In the genomic region with DNA sequence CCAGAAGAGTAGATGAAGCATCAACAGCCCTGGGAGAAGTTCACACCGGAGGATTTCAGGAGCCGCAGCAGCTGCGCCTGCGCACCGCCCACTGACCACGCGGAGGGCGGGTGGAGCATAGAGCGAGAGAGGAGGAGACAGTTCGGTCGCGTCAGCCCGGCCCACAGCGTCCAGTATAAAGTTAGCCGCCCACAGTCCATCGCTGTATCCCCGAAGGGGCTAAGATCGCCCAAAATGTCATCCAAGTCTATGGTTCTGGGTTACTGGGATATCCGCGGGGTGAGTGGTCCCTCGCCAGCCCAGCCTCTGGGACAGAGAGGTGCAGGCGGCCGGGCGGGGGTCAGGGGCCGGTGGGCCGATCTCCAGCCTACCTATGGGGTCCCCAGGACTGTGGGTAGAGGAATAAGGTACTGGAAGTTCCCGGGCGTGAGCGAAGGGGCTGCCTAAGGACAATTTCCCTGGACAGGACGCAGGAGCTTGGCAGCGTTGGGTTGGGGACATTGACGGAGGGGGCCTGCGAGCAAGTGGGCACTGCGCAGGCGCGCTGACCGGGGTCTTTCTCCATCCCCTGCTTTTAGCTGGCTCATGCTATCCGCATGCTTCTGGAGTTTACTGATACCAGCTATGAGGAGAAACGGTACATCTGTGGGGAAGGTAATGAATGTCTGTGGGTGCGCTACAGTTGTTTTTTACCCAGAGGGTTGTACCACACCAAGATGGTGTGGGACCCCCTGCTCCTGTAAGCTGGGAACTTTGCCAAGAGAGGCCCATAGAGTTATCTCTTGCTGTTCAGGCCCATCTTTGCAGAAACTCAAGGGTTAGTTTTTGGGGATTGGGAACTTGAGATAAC, we compare ENCODE assay signal across 8 mouse cellular contexts. TPM values are rescaled to one million over a fixed set of nuclear protein-coding genes. Genes with fewer than 3 reads are reported as not detected.
A peak's percentile ranks its signal among the peaks of the same experiment; 100 is the strongest.
DNase-seq lines count a peak whose midpoint lies in the region; ATAC-seq lines count a peak whose summit lies in the region.

A gene (plus strand): TSS at position 102 of the 850 bp plus-strand sequence.

- peak; percentile 84 for ATAC-seq in common myeloid progenitor, adult 5-6 weeks (replicated peaks; ENCODE audit: low read depth, poor library complexity, severe bottlenecking)
- ATAC-seq in hindbrain, embryonic 14.5 days (ENCODE audit: low FRiP score), result peak; percentile 94

- peak within 1 kb of the TSS; percentile 70 for H3K4me3 ChIP-seq in hindbrain, embryonic 14.5 days (replicated peaks; ENCODE audit: low read length)

- WGBS in hindbrain, embryonic 14.5 days, result 8% methylated on average over 40 of the region's 40 CpGs

- no peaks in the 10 kb centered on the region for H3K9me3 ChIP-seq in hindbrain, embryonic 14.5 days (ENCODE audit: control insufficient read depth, low read length)

- peaks cover 13% of the 10 kb centered on the region for H3K36me3 ChIP-seq in hindbrain, embryonic 14.5 days (replicated peaks; ENCODE audit: control insufficient read depth, insufficient read depth)

- H3K4me2 ChIP-seq in hindbrain, embryonic 14.5 days (replicated peaks), result peak within 1 kb of the TSS; percentile 81

- H3K27ac ChIP-seq in hindbrain, embryonic 14.5 days, result peak within 1 kb of the TSS; percentile 77

- DNase-seq in adrenal gland, adult (ENCODE audit: inconsistent age in 2 of 2, low spot score in 1 of 2), result peak; percentile 90 to 93
- DNase-seq in gastrocnemius, adult 18-20 months (ENCODE audit: low spot score), result peak; percentile 83
- peak; percentile 80 for DNase-seq in hindbrain, embryonic 14.5 days (ENCODE audit: low spot score)
- DNase-seq in layer of hippocampus, postnatal 25 days (ENCODE audit: extremely low spot score in 1 of 2, low spot score in 1 of 2), result peak; percentile 78 to 79
- DNase-seq in lung, postnatal 10 days, result peak; percentile 91
- DNase-seq in ovary, postnatal 36 days (ENCODE audit: low spot score), result peak; percentile 86
- peak; percentile 52 to 78 for DNase-seq in urinary bladder, adult 18-20 months (ENCODE audit: low spot score in 2 of 2)

- peak within 1 kb of the TSS; percentile 91 for H3K9ac ChIP-seq in hindbrain, embryonic 14.5 days

- no peaks in the 10 kb centered on the region for H3K27me3 ChIP-seq in hindbrain, embryonic 14.5 days (ENCODE audit: control insufficient read depth, insufficient read depth, low read length)

- H3K4me1 ChIP-seq in hindbrain, embryonic 14.5 days (replicated peaks; ENCODE audit: control insufficient read depth, insufficient read depth, low read length), result peaks cover 10% of the 10 kb centered on the region

RNA-seq across cellular contexts. Expression of the gene that starts here (rescaled TPM):
- total RNA-seq in common myeloid progenitor, adult 5-6 weeks (2017), result 73.7 and 87.7 TPM in 2 replicates
- 10 to 100 TPM; 86.9 to 93.2 TPM for total RNA-seq in gastrocnemius, adult 18-20 months (2021)
- polyA plus RNA-seq in hindbrain, embryonic 14.5 days (2014; fragmentation: Nextera tagmentation; extraction: Ambion mirVana), result 255 and 259 TPM in 2 replicates
- 100 to 1,000 TPM; 281 to 321 TPM for total RNA-seq in layer of hippocampus, postnatal 25 days (2021)

Comparison
In these comparisons a context has a peak if more than half of its experiments do, and no peak if none do; other contexts are left out.
1. Peak in every context shown above with its lines: DNase-seq, ATAC-seq, H3K4me3 ChIP-seq and H3K27ac ChIP-seq.